Mouse (Mus musculus) small intestine, adult 2 months (tissue): Measurements from ENCODE around the gene Gm21750. TPM values are rescaled to one million over a fixed set of nuclear protein-coding genes. Genes with fewer than 3 reads are reported as not detected.
"Not testable (repeated sequence)": the region's sequence is repeated elsewhere in the genome, so short reads cannot be mapped to it uniquely, and the experiment has no call there.

ENCODE experiments used
- H3K27ac ChIP-seq: fragments of 200-500 bp; 2 replicates; pipeline ENCODE4 v1.5.1; 2012; ENCODE audit warnings: low read depth, low read length, control low read depth, inconsistent platforms; ENCODE audit not compliant: insufficient read depth
- H3K27me3 ChIP-seq: fragments of 200-500 bp; 2 replicates; pipeline ENCODE4 v1.6.1; 2012; ENCODE audit warnings: mild to moderate bottlenecking, moderate library complexity, low read length, inconsistent platforms; ENCODE audit not compliant: control insufficient read depth, insufficient read depth
- H3K36me3 ChIP-seq: fragments of 200-500 bp; 2 replicates; pipeline ENCODE4 v1.6.1; 2012; ENCODE audit warnings: mild to moderate bottlenecking, low read length, control low read depth, inconsistent platforms; ENCODE audit not compliant: control insufficient read depth, insufficient read depth
- H3K4me1 ChIP-seq: fragments of 200-500 bp; 2 replicates; pipeline ENCODE4 v1.6.1; 2012; ENCODE audit warnings: low read length, inconsistent platforms, mixed read lengths; ENCODE audit not compliant: control insufficient read depth, insufficient read depth, insufficient read length
- H3K4me3 ChIP-seq: fragments of 200-500 bp; 2 replicates; pipeline ENCODE4 v1.5.1; 2012; ENCODE audit warnings: low read depth, mild to moderate bottlenecking, control low read depth, inconsistent platforms, low read length, moderate library complexity
- CTCF ChIP-seq: fragments of 200-500 bp; IDR thresholded peaks from 2 replicates; pipeline ENCODE4 v1.5.1; 2012; ENCODE audit warnings: low read depth, mild to moderate bottlenecking, control low read depth, inconsistent platforms, low read length, moderate library complexity, mixed read lengths; ENCODE audit not compliant: insufficient replicate concordance, insufficient read length; ENCODE audit errors: extremely low read depth
- POLR2A ChIP-seq: fragments of 200-500 bp; IDR thresholded peaks from 2 replicates; pipeline ENCODE4 v1.6.1; 2012; ENCODE audit warnings: low read depth, mild to moderate bottlenecking, control low read depth, inconsistent platforms, low read length, moderate library complexity
- whole genome bisulfite sequencing: fragments of 180-500 bp; shearing (Covaris S2); methylation state at CpG from one replicate; pipeline ENCODE4 v1.1.7; 2018; 5-methylcytosine and 5-hydroxymethylcytosine counted together
- polyA plus RNA-seq: library from polyadenylated mRNA; depleted of rRNA; stranded (reverse); fragments of >200 nt; gene quantifications from 2 replicates; pipeline ENCODE4 v1.2.3, GENCODE M21; 2012; rRNA removed

Gene Gm21750
- not detected in 2 replicates for polyA plus RNA-seq

DNA sequence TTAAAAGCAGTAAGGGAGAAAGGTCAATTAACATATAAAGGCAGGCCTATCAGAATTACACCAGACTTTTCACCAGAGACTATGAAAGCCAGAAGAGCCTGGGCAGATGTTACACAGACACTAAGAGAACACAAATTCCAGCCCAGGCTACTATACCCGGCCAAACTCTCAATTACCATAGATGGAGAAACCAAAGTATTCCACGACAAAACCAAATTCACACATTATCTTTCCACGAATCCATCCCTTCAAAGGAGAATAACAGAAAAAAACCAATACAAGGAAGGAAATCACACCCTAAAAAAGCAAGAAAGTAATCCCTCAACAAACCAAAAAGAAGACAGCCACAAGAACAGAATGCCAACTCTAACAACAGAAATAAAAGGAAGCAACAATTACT is at the start of gene Gm21750:
Gm21750 (plus strand) TSS at position 301 of the 400 bp plus-strand sequence.
- WGBS = 80% methylated on average over 3 of the region's 3 CpGs
- not testable (repeated sequence) for H3K36me3 ChIP-seq, H3K4me1 ChIP-seq, H3K27me3 ChIP-seq, H3K4me3 ChIP-seq, H3K27ac ChIP-seq

DNA sequence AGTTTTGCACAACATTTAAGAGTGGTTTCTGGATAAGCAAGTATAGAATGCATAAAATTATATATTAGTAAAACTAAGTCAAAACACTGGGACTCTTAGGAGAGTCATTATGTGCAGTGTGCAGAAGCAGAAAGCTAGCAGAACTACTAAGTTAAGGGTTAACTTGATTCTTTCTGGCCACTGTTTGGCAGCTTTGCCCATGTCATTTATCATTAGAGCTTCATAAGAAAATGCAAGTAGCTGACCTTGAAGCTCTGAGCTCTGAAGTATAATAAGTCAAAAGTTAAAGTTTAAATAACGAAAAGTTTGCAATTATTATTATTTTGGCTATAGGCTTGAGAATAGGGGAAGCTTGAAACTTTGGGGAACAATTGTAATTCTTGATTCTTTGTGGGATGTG is 46.1 kb upstream of the Gm21750 start:
- WGBS = 54% methylated on average over 1 of the region's 1 CpGs
- not testable (repeated sequence) for H3K4me1 ChIP-seq

DNA sequence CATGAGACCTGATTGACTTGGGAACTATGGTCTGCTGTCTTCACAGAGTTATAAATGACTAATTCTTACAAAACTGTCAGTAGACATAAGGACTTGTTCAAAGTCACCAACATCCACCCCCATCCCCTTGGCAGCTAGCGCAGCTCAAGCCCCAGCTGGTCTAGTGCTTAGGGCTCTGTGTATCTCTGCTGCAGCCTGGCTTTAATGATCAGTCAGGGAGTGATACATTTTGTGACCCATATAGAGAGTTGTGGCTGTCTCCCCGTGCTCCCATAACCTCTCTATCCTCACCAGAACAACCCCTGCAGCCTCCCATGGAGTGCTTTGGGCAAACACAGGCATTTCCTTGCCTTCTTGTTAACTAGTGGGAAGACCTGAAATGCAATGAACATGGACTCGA is 40.1 kb upstream of the Gm21750 start:
- TF ChIP-seq POLR2A = no peak
- no peak for TF ChIP-seq CTCF
- no peak overlapping the region for H3K4me3 ChIP-seq
- WGBS = 81% methylated on average over 3 of the region's 3 CpGs
- H3K4me1 ChIP-seq = no peaks in the 10 kb centered on the region
- no peaks in the 10 kb centered on the region for H3K36me3 ChIP-seq
- H3K27ac ChIP-seq = no peak overlapping the region
- no peaks in the 10 kb centered on the region for H3K27me3 ChIP-seq

More for the DNA sequence above, 46.1 kb upstream of the Gm21750 start:
- H3K27ac ChIP-seq, H3K36me3 ChIP-seq, H3K27me3 ChIP-seq, H3K4me3 ChIP-seq: not testable (repeated sequence)

DNA sequence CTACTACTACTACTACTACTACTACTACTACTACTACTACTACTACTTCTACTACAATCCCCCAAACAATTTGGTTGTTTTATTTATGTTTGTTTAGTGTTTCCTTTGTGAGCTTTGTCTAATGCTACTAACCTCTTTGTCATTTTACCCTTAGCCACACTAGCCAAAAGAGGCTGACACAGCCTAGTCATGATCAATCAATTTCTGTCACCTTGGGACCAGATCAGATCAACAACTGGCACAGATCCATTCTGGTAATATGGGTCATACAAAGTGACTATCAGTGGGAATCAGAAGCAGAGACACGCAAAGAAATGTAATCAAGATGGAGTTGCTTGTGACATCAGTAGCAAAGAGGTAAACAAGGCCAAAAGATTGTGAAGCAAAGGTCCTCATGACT is 38.0 kb upstream of the Gm21750 start:
- Histone ChIP-seq H3K4me3 (no peak overlapping the region), H3K27me3 (no peaks in the 10 kb centered on the region), H3K27ac (no peak overlapping the region), H3K4me1 (no peaks in the 10 kb centered on the region), H3K36me3 (no peaks in the 10 kb centered on the region)
- WGBS = 85% methylated on average over 1 of the region's 1 CpGs
- TF ChIP-seq CTCF (no peak), POLR2A (no peak)

DNA sequence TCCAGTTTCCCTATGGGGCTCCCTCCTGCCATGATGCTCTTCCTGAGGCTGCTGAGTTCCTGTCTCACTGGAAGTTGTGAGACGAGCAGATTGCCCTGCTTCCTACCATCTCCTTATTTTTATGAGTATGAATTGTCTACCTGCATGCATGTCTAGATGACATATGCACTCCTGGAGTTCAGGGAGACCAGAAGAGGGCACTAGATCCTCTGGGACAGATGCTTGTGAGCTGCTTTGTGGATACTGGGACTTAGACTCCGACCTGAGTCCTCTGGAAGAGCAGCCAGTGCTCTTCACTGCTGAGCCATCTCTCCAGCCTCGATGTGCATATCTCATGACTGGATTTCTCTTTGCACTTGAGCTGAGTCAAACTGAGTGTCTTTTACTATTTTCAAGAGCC is 35.6 kb upstream of the Gm21750 start:
- Histone ChIP-seq H3K4me1 (peaks cover 1% of the 10 kb centered on the region; the same call in 1 of the 2 replicates), H3K36me3 (no peaks in the 10 kb centered on the region), H3K4me3 (no peak overlapping the region), H3K27ac (no peak overlapping the region), H3K27me3 (no peaks in the 10 kb centered on the region)
- TF ChIP-seq CTCF (no peak), POLR2A (no peak)
- 45% methylated on average over 3 of the region's 3 CpGs for WGBS

DNA sequence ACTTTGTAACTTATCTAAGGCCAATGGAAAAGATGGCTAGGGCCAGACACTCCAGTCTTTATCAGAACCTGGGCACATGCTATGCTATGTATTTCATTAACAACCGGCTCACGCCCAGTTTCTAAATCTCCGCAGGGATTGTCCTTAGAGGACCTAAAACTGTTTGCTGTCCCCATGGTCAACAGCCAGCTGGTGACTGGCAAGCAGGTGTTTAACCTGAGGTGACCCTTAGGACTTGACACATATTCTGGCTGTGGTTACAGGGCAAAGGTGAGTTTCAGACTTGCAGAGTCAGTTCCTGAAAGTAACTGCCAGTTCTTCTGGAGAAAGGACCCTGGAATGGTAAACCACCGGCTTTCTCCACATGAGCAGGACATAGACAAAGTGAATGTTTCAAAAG is 29.5 kb upstream of the Gm21750 start:
- Histone ChIP-seq H3K27me3 (no peaks in the 10 kb centered on the region), H3K36me3 (no peaks in the 10 kb centered on the region), H3K4me1 (peaks cover 9% of the 10 kb centered on the region; the same call in 1 of the 2 replicates), H3K4me3 (no peak overlapping the region), H3K27ac (no peak overlapping the region)
- WGBS = 28% methylated on average over 4 of the region's 4 CpGs
- TF ChIP-seq CTCF (no peak), POLR2A (no peak)

DNA sequence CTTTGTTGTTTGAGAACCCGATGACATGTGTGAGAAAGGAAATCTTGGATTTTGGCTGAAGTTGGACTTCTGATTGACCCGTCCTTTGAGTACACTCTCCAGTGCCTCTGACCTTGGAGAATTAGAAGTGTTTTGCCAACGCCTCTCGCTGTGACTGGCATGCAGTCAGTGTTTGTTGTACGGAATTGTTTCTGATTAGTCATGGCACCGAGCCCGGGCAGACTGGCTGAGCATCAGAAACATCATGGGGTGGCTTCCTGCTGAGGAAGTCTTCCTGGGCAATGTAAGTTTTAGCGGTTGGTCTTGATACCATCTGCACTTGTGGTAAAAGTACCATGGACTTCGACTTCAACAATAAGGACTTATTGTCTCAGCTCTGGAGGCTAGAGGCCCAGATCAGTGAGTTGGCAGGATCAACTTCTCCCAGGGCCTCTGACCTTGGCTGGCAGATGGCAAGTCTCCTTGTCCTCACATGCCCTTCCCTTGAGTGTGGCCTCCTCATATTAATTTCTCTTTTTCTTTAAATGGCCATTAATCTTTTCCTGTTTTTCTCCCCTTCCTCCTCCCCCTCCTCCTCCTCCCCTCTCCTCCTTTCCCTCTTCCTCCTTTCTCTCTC is 28.3 kb upstream of the Gm21750 start:
- H3K27ac ChIP-seq = no peak overlapping the region

DNA sequence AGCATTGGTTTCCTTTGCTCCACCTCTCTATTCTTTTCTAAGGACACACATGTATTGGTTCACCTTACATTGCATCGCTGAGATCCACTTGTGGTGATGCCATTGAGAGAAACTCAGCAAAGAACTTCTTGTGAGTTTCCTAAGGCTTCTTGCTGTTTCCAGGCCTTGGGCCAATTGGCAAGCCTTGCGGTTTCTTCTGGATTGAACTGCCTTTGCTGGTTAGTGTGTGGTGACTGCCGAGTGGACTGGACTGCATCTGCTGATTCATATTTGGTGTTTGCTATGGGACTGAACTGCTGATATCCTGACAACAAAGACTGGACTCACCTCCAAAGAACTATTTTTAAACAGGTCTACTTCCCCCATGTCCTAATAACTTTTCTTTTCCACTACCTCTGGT is 26.7 kb upstream of the Gm21750 start:
- WGBS = 93% methylated on average over 3 of the region's 3 CpGs

More for the DNA sequence above, 28.3 kb upstream of the Gm21750 start:
- no peaks in the 10 kb centered on the region for H3K27me3 ChIP-seq
- 19% methylated on average over 9 of the region's 9 CpGs for WGBS
- no peaks in the 10 kb centered on the region for H3K36me3 ChIP-seq
- no peak overlapping the region for H3K4me3 ChIP-seq
- TF ChIP-seq CTCF (no peak), POLR2A (no peak)
- peaks cover 9% of the 10 kb centered on the region; the same call in 1 of the 2 replicates for H3K4me1 ChIP-seq

More for the DNA sequence above, 26.7 kb upstream of the Gm21750 start:
- no peaks in the 10 kb centered on the region for H3K36me3 ChIP-seq
- no peak overlapping the region for H3K4me3 ChIP-seq
- no peaks in the 10 kb centered on the region for H3K27me3 ChIP-seq
- H3K4me1 ChIP-seq = peaks cover 9% of the 10 kb centered on the region; the same call in 1 of the 2 replicates
- TF ChIP-seq CTCF = no peak
- no peak for TF ChIP-seq POLR2A
- H3K27ac ChIP-seq = no peak overlapping the region
